Mouse (Mus musculus) lung, postnatal 0 days (tissue): ENCODE measurements around the gene Tfdp1. TPM values are rescaled to one million over a fixed set of nuclear protein-coding genes. Genes with fewer than 3 reads are reported as not detected.
A peak's percentile ranks its signal among the peaks of the same experiment; 100 is the strongest.
"Not testable (repeated sequence)": the region's sequence is repeated elsewhere in the genome, so short reads cannot be mapped to it uniquely, and the experiment has no call there.

Experiments
- ATAC-seq: fragments of 200-750 bp; cut with Nextera tagmentation; 2 replicates; pipeline ENCODE4 v1.8.0; 2017; ENCODE audit warnings: moderate library complexity
- DNase-seq: peaks from one replicate; pipeline ENCODE4 v3.0.0-alpha.2; 2016; ENCODE audit warnings: low spot score
- H3K27ac ChIP-seq: fragments of 300-500 bp; sonication (generic); 2 replicates; pipeline ENCODE4 v1.5.1; 2014; ENCODE audit warnings: antibody characterized with exemption, mild to moderate bottlenecking, low read length, mixed read lengths
- H3K27me3 ChIP-seq: fragments of 300-500 bp; sonication (generic); replicated peaks from 2 replicates; pipeline ENCODE4 v1.6.1; 2014; ENCODE audit warnings: low read length, mixed read lengths; ENCODE audit not compliant: insufficient read depth
- H3K36me3 ChIP-seq: fragments of 300-500 bp; sonication (generic); 2 replicates; pipeline ENCODE4 v1.6.1; 2014; ENCODE audit warnings: low read length, mixed read lengths; ENCODE audit not compliant: insufficient read depth
- H3K4me1 ChIP-seq: fragments of 300-500 bp; sonication (generic); 2 replicates; pipeline ENCODE4 v1.6.1; 2014; ENCODE audit warnings: antibody characterized with exemption, low read depth, low read length, mixed read lengths; ENCODE audit not compliant: insufficient read depth
- H3K4me2 ChIP-seq: fragments of 300-500 bp; sonication (generic); replicated peaks from 2 replicates; pipeline ENCODE4 v1.6.1; 2014; ENCODE audit warnings: low read depth, mild to moderate bottlenecking, low read length, moderate library complexity, mixed read lengths
- H3K4me3 ChIP-seq: fragments of 300-500 bp; sonication (generic); 2 replicates; pipeline ENCODE4 v1.5.1; 2014; ENCODE audit warnings: low read depth, low read length
- H3K9ac ChIP-seq: fragments of 300-500 bp; sonication (generic); replicated peaks from 2 replicates; pipeline ENCODE4 v1.6.1; 2014; ENCODE audit warnings: low read depth, mild to moderate bottlenecking
- H3K9me3 ChIP-seq: fragments of 300-500 bp; sonication (generic); 2 replicates; pipeline ENCODE4 v1.6.1; 2016; ENCODE audit warnings: low read length, mixed read lengths
- CTCF ChIP-seq: IDR thresholded peaks from 2 replicates; pipeline ENCODE4 v1.5.1; 2016; ENCODE audit warnings: antibody characterized with exemption, mild to moderate bottlenecking
- EP300 ChIP-seq: IDR thresholded peaks from 2 replicates; pipeline ENCODE4 v1.6.1; 2016; ENCODE audit warnings: antibody characterized with exemption, mild to moderate bottlenecking, control low read depth
- WGBS: fragments of 180-500 bp; shearing (Covaris S2); extraction: QIAGEN DNeasy Blood & Tissue Kit; methylation state at CpG from one replicate; pipeline ENCODE4 v1.1.7; 2014; 5-methylcytosine and 5-hydroxymethylcytosine counted together
- polyA plus RNA-seq: library from polyadenylated mRNA; unstranded; fragments of >200 nt; fragmentation: Nextera tagmentation; extraction: Ambion mirVana; gene quantifications from 2 replicates; pipeline ENCODE4 v1.2.1, GENCODE M21; 2015

Tfdp1 gene
- polyA plus RNA-seq, 1 experiment from 2014 or later: 45.4 TPM

DNA sequence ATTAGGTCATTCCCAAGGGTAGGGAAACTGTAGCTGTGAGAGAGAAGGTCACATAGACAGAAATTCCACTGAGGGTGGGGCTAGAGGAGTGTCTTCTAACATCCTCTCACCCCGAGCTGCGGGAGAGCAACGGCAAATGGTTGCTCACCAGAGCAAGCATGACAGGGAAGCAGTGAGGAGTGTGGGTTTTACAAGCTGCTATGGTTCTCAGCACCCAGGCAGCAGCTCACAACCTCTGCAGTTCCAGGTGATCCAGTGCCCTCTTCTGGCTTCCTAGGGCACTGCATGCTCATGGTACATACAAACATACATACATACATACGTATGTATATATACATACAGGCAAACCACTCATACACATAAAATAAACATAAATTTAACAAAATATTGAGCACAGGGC is 32.7 kb upstream of the Tfdp1 start:
- Histone ChIP-seq H3K36me3 (no peaks in the 10 kb centered on the region), H3K27me3 (no peaks in the 10 kb centered on the region), H3K27ac (no peak overlapping the region), H3K4me2 (no peak overlapping the region), H3K4me1 (no peaks in the 10 kb centered on the region), H3K9me3 (no peaks in the 10 kb centered on the region), H3K4me3 (no peak overlapping the region), H3K9ac (no peak overlapping the region)
- DNase-seq: no peak
- TF ChIP-seq CTCF (0 out of 2 replicates have a peak, but pooled peaks have one; percentile 3), EP300 (no peak)
- WGBS: 92% methylated on average over 4 of the region's 4 CpGs
- ATAC-seq: no peak

- H3K4me2 ChIP-seq: no peak overlapping the region
- peaks cover 4% of the 10 kb centered on the region; the same call in 1 of the 2 replicates for H3K36me3 ChIP-seq
- no peaks in the 10 kb centered on the region for H3K9me3 ChIP-seq
- DNase-seq (no peak), ATAC-seq (no peak)
- no peak for TF ChIP-seq EP300
- no peak for TF ChIP-seq CTCF
- H3K4me3 ChIP-seq: no peak overlapping the region
- H3K9ac ChIP-seq: no peak overlapping the region
- no peaks in the 10 kb centered on the region for H3K4me1 ChIP-seq
- no peaks in the 10 kb centered on the region for H3K27me3 ChIP-seq
- 53% methylated on average over 7 of the region's 7 CpGs for WGBS
- H3K27ac ChIP-seq: no peak overlapping the region
These were observed 32.1 kb upstream of the Tfdp1 start for GRCm38 (mm10) chr8:13306309-13306909.

- Histone ChIP-seq H3K9me3 (no peaks in the 10 kb centered on the region), H3K27me3 (no peaks in the 10 kb centered on the region), H3K9ac (no peak overlapping the region), H3K4me3 (no peak overlapping the region), H3K27ac (no peak overlapping the region), H3K36me3 (peaks cover 4% of the 10 kb centered on the region; the same call in 1 of the 2 replicates), H3K4me2 (no peak overlapping the region), H3K4me1 (no peaks in the 10 kb centered on the region)
- ATAC-seq: no peak
- TF ChIP-seq EP300 (no peak), CTCF (no peak)
- peak; percentile 27 for DNase-seq
- 80% methylated on average over 9 of the region's 9 CpGs for WGBS
These were observed 31.6 kb upstream of the Tfdp1 start for GRCm38 (mm10) chr8:13306916-13307315.

DNA sequence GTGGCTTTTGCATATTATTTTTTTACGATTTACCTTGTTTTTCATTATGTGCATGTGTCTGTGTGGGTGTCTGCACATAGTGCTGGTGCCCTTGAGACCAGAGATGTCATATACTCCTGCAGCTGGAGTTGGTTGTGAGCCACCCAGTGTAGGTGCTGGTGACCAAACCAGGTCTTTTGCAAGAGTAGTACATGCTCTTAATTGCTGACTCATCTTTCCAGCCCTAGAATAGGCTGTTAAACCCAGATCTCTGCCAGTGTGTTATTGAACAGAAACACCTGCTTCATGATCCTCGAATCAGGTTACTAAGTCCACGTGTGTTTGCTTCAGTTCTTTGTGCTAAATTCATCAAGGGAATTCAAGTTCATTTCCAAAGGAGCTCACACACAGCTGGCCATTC is 23.6 kb upstream of the Tfdp1 start:
- TF ChIP-seq EP300: no peak
- TF ChIP-seq CTCF: no peak
- H3K4me3 ChIP-seq: no peak overlapping the region
- 78% methylated on average over 3 of the region's 3 CpGs for WGBS
- H3K4me2 ChIP-seq: no peak overlapping the region
- peaks cover 4% of the 10 kb centered on the region; the same call in 1 of the 2 replicates for H3K36me3 ChIP-seq
- no peak overlapping the region for H3K9ac ChIP-seq
- H3K4me1 ChIP-seq: no peaks in the 10 kb centered on the region
- no peak overlapping the region for H3K27ac ChIP-seq
- ATAC-seq (no peak), DNase-seq (no peak)
- no peaks in the 10 kb centered on the region for H3K9me3 ChIP-seq
- no peaks in the 10 kb centered on the region for H3K27me3 ChIP-seq

DNA sequence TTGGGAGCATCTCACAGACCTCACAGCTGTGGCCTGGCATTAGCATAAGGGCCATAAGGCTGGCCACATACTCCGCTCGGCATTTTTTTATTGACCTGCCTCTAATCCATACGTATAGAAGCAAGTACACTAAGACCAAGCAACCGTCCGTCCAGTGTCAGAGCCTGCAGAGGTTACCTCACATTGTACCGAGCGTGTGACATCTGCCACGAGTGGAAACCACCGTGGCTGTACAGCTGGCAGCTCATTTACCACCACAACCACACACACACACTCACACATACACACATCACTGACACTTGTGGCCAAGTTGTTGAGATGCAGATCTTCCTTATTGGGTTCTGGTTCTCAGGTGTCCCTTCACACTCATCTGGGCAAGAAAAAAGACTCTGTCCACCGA is 21.9 kb upstream of the Tfdp1 start:
- Histone ChIP-seq H3K4me3 (no peak overlapping the region), H3K4me1 (no peaks in the 10 kb centered on the region), H3K27ac (no peak overlapping the region), H3K9me3 (no peaks in the 10 kb centered on the region), H3K27me3 (no peaks in the 10 kb centered on the region), H3K4me2 (no peak overlapping the region), H3K36me3 (no peaks in the 10 kb centered on the region), H3K9ac (no peak overlapping the region)
- DNase-seq (no peak), ATAC-seq (no peak)
- 89% methylated on average over 10 of the region's 10 CpGs for WGBS
- TF ChIP-seq EP300 (no peak), CTCF (no peak)

- 31% methylated on average over 5 of the region's 5 CpGs for WGBS
- no peak for TF ChIP-seq EP300
- TF ChIP-seq CTCF: peak; percentile 65
- Histone ChIP-seq H3K9ac (no peak overlapping the region), H3K27me3 (no peaks in the 10 kb centered on the region), H3K27ac (no peak overlapping the region), H3K4me2 (no peak overlapping the region), H3K36me3 (no peaks in the 10 kb centered on the region), H3K4me1 (no peaks in the 10 kb centered on the region), H3K4me3 (no peak overlapping the region), H3K9me3 (no peaks in the 10 kb centered on the region)
- ATAC-seq: no peak
- DNase-seq: peak; percentile 44
These were observed 12.0 kb upstream of the Tfdp1 start for GRCm38 (mm10) chr8:13326598-13326997.

GRCm38 (mm10) chr8:13334671-13335070 is 3.9 kb upstream of the Tfdp1 start:
- peak; percentile 38 for TF ChIP-seq CTCF
- no peak for TF ChIP-seq EP300
- H3K9me3 ChIP-seq: no peaks in the 10 kb centered on the region
- H3K4me1 ChIP-seq: no peaks in the 10 kb centered on the region; the same call in 1 of the 2 replicates
- no peaks in the 10 kb centered on the region for H3K27me3 ChIP-seq
- no peaks in the 10 kb centered on the region for H3K36me3 ChIP-seq
- 38% methylated on average over 1 of the region's 1 CpGs for WGBS
- ATAC-seq (no peak), DNase-seq (no peak)
- no peak overlapping the region for H3K27ac ChIP-seq
- H3K9ac ChIP-seq: no peak overlapping the region
- no peak overlapping the region for H3K4me2 ChIP-seq
- no peak overlapping the region for H3K4me3 ChIP-seq

DNA sequence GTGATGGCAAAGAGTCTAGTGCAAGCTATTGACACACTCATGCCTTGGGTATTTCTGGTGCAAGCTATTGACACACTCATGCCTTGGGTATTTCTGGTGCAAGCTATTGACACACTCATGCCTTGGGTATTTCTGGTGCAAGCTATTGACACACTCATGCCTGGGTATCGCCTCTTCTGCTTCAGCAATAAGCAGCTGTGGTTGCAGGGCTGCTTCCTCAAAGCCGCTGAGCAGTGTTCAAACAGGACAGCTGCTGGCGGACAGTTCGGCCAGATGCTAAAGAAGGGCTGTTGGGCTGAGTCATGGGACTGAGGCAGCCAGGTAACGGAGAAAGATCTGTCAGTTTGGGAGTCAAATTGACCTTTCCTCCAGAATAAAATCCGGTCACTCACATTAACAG is 1.3 kb upstream of the Tfdp1 start:
- ATAC-seq, H3K4me2 ChIP-seq, H3K36me3 ChIP-seq, H3K9ac ChIP-seq, H3K27me3 ChIP-seq, H3K27ac ChIP-seq, H3K4me3 ChIP-seq, H3K4me1 ChIP-seq, H3K9me3 ChIP-seq: not testable (repeated sequence)
- peak; percentile 35 for DNase-seq
- WGBS: 70% methylated on average over 6 of the region's 6 CpGs
